Mouse (Mus musculus) adrenal gland, adult 10 weeks (tissue): ENCODE data around the gene Casr. TPM values are rescaled to one million over a fixed set of nuclear protein-coding genes. Genes with fewer than 3 reads are reported as not detected.

Experiments used
- polyA plus RNA-seq: library from polyadenylated mRNA; stranded (reverse); fragments of 350-450 nt; fragmentation: Illumina TruSeq; extraction: RNeasy Lipid Tissue Mini Kit (QIAGEN cat#74804); gene quantifications from one replicate; pipeline ENCODE4 v1.2.3, GENCODE M21; 2014; ENCODE audit warnings: low read depth, low replicate concordance

Casr gene
- polyA plus RNA-seq: not detected

GRCm38 (mm10) chr16:36561386-36562338 is at the start of gene Casr:
Gene Casr (minus strand): TSS chr16:36562141.

GRCm38 (mm10) chr16:36455342-36455802 is 106.6 kb downstream of the Casr start, which contains the start of gene Stfa3:
Gene Stfa3 (minus strand): TSS chr16:36455392.

Other genes starting within 250 kb of the Casr start
- not detected for gene BC117090, start 227.8 kb downstream of the Casr start, polyA plus RNA-seq
- gene BC100530, start 194.4 kb downstream of the Casr start, polyA plus RNA-seq: not detected
- gene Stfa2, start 153.7 kb downstream of the Casr start, polyA plus RNA-seq: not detected
- not detected for gene Stfa3, start 106.7 kb downstream of the Casr start, polyA plus RNA-seq
- 5.6 TPM for gene Cd86, start 103.9 kb upstream of the Casr start, polyA plus RNA-seq
- not detected for gene Ildr1, start 131.8 kb upstream of the Casr start, polyA plus RNA-seq
- gene Slc15a2, start 222.8 kb upstream of the Casr start, polyA plus RNA-seq: 12.5 TPM